Comparison of ENCODE assay signal across 28 mouse cellular contexts in the genomic region with DNA sequence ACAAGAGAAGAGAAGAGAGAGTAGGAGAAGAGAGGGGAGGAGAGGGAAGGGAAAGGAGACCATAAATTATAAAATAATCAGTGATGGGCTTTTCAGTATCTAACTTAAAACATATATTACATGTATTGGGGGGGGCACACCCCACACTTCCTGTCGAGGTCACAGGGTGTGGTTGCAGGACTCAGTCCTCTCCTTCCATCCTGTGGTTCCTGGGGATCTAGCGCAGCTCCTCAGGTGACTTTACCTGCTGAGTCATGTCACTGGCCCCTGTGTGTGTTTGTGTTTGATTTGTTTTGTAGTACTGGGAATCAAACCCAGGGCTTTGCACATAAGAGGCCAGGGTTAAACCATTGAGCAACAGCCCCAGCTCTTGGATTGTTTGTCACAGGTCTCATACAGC. TPM values are rescaled to one million over a fixed set of nuclear protein-coding genes. Genes with fewer than 3 reads are reported as not detected.
DNase-seq lines count a peak whose midpoint lies in the region; ATAC-seq and TF ChIP-seq lines count a peak whose summit lies in the region.
"Had no signal": no experiment of that assay in that cellular context is flagged by ENCODE, and none has a peak within 500 bp of the region (broad histone marks: within the 10 kb centered on the region; RNA-seq: fewer than 3 reads in every experiment).

No protein-coding gene starts in this region.

- intact Hi-C loops in gastrocnemius, adult 2 months (cut with DNase I): loop anchor here (10.0 kb wide), 2 partner anchors 300 to 340 kb away; partner anchors contain the start of gene Sh2b1
- intact Hi-C loops in left cerebral cortex, postnatal 36 days (cut with DNase I): no loop called here

- no peak overlapping the region for H3K4me2 ChIP-seq in liver, embryonic 15.5 days
- no peak overlapping the region for H3K4me2 ChIP-seq in liver, postnatal 0 days (ENCODE audit: low read depth, low read length)
- H3K4me2 ChIP-seq in intestine, postnatal 0 days (replicated peaks; ENCODE audit: low read depth): no peak overlapping the region
- H3K4me2 ChIP-seq: embryonic facial prominence, embryonic 13.5 days; forebrain, embryonic 15.5 days; hindbrain, embryonic 15.5 days; kidney, embryonic 15.5 days; limb, embryonic 15.5 days; neural tube, embryonic 13.5 days had no signal

- no peak overlapping the region for H3K9ac ChIP-seq in liver, embryonic 15.5 days
- no peak overlapping the region for H3K9ac ChIP-seq in liver, postnatal 0 days (replicated peaks)
- no peak overlapping the region for H3K9ac ChIP-seq in intestine, postnatal 0 days (ENCODE audit: low read depth, low read length)
- H3K9ac ChIP-seq: embryonic facial prominence, embryonic 13.5 days; forebrain, embryonic 15.5 days; hindbrain, embryonic 15.5 days; kidney, embryonic 15.5 days; limb, embryonic 15.5 days; liver, embryonic 14.5 days had no signal

- peaks cover 22% of the 10 kb centered on the region for H3K36me3 ChIP-seq in liver, embryonic 15.5 days (replicated peaks)
- peaks cover 20% of the 10 kb centered on the region for H3K36me3 ChIP-seq in liver, postnatal 0 days (replicated peaks; ENCODE audit: insufficient read depth, low read length)
- H3K36me3 ChIP-seq in intestine, postnatal 0 days (ENCODE audit: control insufficient read depth, insufficient read depth): peaks cover 36% of the 10 kb centered on the region

- no peak for DNase-seq in gastrocnemius, adult 2 months
- DNase-seq in gastrocnemius, postnatal 25 days: no peak
- no peak for DNase-seq in liver, postnatal 0 days
- DNase-seq in CD4-positive, CD25-positive, alpha-beta regulatory T cell, adult 2 months (ENCODE audit: low read depth, low spot score): peak; percentile 58
- DNase-seq in left cerebral cortex, postnatal 36 days (ENCODE audit: low spot score in 2 of 2): no peak
- DNase-seq in embryo, embryonic 11 days: no peak
- DNase-seq: adrenal gland, adult 2 months; cerebellum, adult 2 months; cerebellum, postnatal 36 days; heart, postnatal 14 days; kidney, adult 11 months; layer of hippocampus, postnatal 36 days; lung, postnatal 4 days; midbrain, embryonic 14.5 days; thymus, adult 18-20 months had no signal

- H3K27ac ChIP-seq in gastrocnemius, adult 2 months: peak overlapping the region; percentile 99
- 0 out of 2 replicates have a peak overlapping the region, but pooled peaks have one; percentile 39 for H3K27ac ChIP-seq in liver, embryonic 15.5 days (replicated peaks)
- H3K27ac ChIP-seq in liver, postnatal 0 days (ENCODE audit: low read depth): no peak overlapping the region
- peak overlapping the region; percentile 50 for H3K27ac ChIP-seq in intestine, postnatal 0 days (ENCODE audit: low read depth, low read length)
- H3K27ac ChIP-seq: embryonic facial prominence, embryonic 13.5 days; forebrain, embryonic 10.5 days; forebrain, embryonic 15.5 days; hindbrain, embryonic 10.5 days; hindbrain, embryonic 15.5 days; kidney, embryonic 15.5 days; limb, embryonic 10.5 days; limb, embryonic 15.5 days; liver, embryonic 14.5 days; neural tube, embryonic 13.5 days had no signal

- H3K4me1 ChIP-seq in liver, embryonic 15.5 days (replicated peaks): peaks cover 62% of the 10 kb centered on the region
- H3K4me1 ChIP-seq in liver, postnatal 0 days (ENCODE audit: insufficient read depth): peaks cover 30% of the 10 kb centered on the region
- H3K4me1 ChIP-seq in intestine, postnatal 0 days (replicated peaks; ENCODE audit: control insufficient read depth, insufficient read depth, low read length): no peaks in the 10 kb centered on the region; the same call in 1 of the 2 replicates

- H3K27me3 ChIP-seq in liver, embryonic 15.5 days: no peaks in the 10 kb centered on the region
- no peaks in the 10 kb centered on the region for H3K27me3 ChIP-seq in liver, postnatal 0 days (ENCODE audit: insufficient read depth, low read length)
- no peaks in the 10 kb centered on the region for H3K27me3 ChIP-seq in intestine, postnatal 0 days (replicated peaks; ENCODE audit: control insufficient read depth, insufficient read depth, low read length)
- H3K27me3 ChIP-seq: embryonic facial prominence, embryonic 13.5 days; forebrain, embryonic 15.5 days; hindbrain, embryonic 15.5 days; kidney, embryonic 15.5 days; limb, embryonic 15.5 days; megakaryocyte, embryonic 14.5 days; neural tube, embryonic 13.5 days had no signal

- no peak for TF ChIP-seq EP300 in liver, postnatal 0 days (IDR thresholded peaks at IDR 0.05; ENCODE audit: low read depth)

- no peaks in the 10 kb centered on the region for H3K9me3 ChIP-seq in liver, embryonic 15.5 days (replicated peaks)
- no peaks in the 10 kb centered on the region for H3K9me3 ChIP-seq in liver, postnatal 0 days (ENCODE audit: low read length)
- H3K9me3 ChIP-seq in intestine, postnatal 0 days (ENCODE audit: control insufficient read depth): no peaks in the 10 kb centered on the region
- H3K9me3 ChIP-seq: embryonic facial prominence, embryonic 13.5 days; forebrain, embryonic 10.5 days; forebrain, embryonic 15.5 days; hindbrain, embryonic 10.5 days; hindbrain, embryonic 15.5 days; kidney, embryonic 15.5 days; limb, embryonic 10.5 days; limb, embryonic 15.5 days; megakaryocyte, embryonic 14.5 days; neural tube, embryonic 13.5 days had no signal

- H3K4me3 ChIP-seq in gastrocnemius, adult 2 months: no peak overlapping the region
- H3K4me3 ChIP-seq in liver, embryonic 15.5 days (replicated peaks): no peak overlapping the region
- H3K4me3 ChIP-seq in liver, postnatal 0 days (ENCODE audit: low read depth, low read length): no peak overlapping the region
- no peak overlapping the region for H3K4me3 ChIP-seq in intestine, postnatal 0 days (ENCODE audit: low read depth, low read length)
- H3K4me3 ChIP-seq: embryonic facial prominence, embryonic 13.5 days; forebrain, embryonic 10.5 days; forebrain, embryonic 15.5 days; hindbrain, embryonic 10.5 days; hindbrain, embryonic 15.5 days; kidney, embryonic 15.5 days; limb, embryonic 10.5 days; limb, embryonic 15.5 days; megakaryocyte, embryonic 14.5 days; neural tube, embryonic 13.5 days had no signal

- 34% methylated on average over 2 of the region's 2 CpGs for WGBS in liver, embryonic 15.5 days (ENCODE audit: insufficient replicate concordance)
- 47% methylated on average over 2 of the region's 2 CpGs for WGBS in liver, postnatal 0 days (ENCODE audit: insufficient replicate concordance)
- WGBS in intestine, postnatal 0 days: 63% methylated on average over 2 of the region's 2 CpGs

- TF ChIP-seq CTCF in gastrocnemius, adult 2 months (IDR thresholded peaks at IDR 0.05): no peak
- no peak for TF ChIP-seq CTCF in liver, postnatal 0 days (IDR thresholded peaks at IDR 0.05; ENCODE audit: low read depth)
- no peak for TF ChIP-seq CTCF in intestine, postnatal 0 days (IDR thresholded peaks at IDR 0.05; ENCODE audit: low read depth)

- no peak for ATAC-seq in liver, embryonic 15.5 days (ENCODE audit: insufficient read depth)
- ATAC-seq in liver, postnatal 0 days: no peak
- no peak for ATAC-seq in intestine, postnatal 0 days
- ATAC-seq: forebrain, embryonic 15.5 days had no signal

RNA-seq across cellular contexts. Expression of gene Ypel3, which starts 2.3 kb away (rescaled TPM):
- total RNA-seq in gastrocnemius, adult 2 months (2021): 10 to 100 TPM; 74.6 to 93.1 TPM
- total RNA-seq in gastrocnemius, postnatal 25 days (2021): 10 to 100 TPM; 63.8 to 69.0 TPM
- polyA plus RNA-seq in liver, embryonic 15.5 days (2015; fragmentation: Nextera tagmentation; extraction: Ambion mirVana): 103 and 119 TPM in 2 replicates
- polyA plus RNA-seq in liver, postnatal 0 days (2015; fragmentation: Nextera tagmentation; extraction: Ambion mirVana): 65.0 and 74.7 TPM in 2 replicates
- 63.1 and 64.6 TPM in 2 replicates for polyA plus RNA-seq in intestine, postnatal 0 days (2015; fragmentation: Nextera tagmentation; extraction: Ambion mirVana)
- total RNA-seq in left cerebral cortex, postnatal 36 days (2021): 100 to 1,000 TPM; 303 to 345 TPM

RNA-seq across cellular contexts. Expression of gene Tbx6, which starts 6.8 kb away (rescaled TPM):
- total RNA-seq in gastrocnemius, adult 2 months (2021): under 1 TPM; 0.42 to 0.48 TPM
- total RNA-seq in gastrocnemius, postnatal 25 days (2021): under 1 TPM; 0.20 to 0.62 TPM
- polyA plus RNA-seq in liver, embryonic 15.5 days (2015; fragmentation: Nextera tagmentation; extraction: Ambion mirVana): 0.50 and 0.79 TPM in 2 replicates
- polyA plus RNA-seq in liver, postnatal 0 days (2015; fragmentation: Nextera tagmentation; extraction: Ambion mirVana): 0.14 and 0.29 TPM in 2 replicates
- polyA plus RNA-seq in intestine, postnatal 0 days (2015; fragmentation: Nextera tagmentation; extraction: Ambion mirVana): 0.17 TPM in 2 replicates
- total RNA-seq in left cerebral cortex, postnatal 36 days (2021): under 1 TPM; 0.54 to 0.68 TPM

RNA-seq across cellular contexts. Expression of gene Gdpd3, which starts 8.3 kb away (rescaled TPM):
- 1 to 10 TPM in 1 of 2 experiments, under 1 TPM in 1; 0.67 to 1.3 TPM for total RNA-seq in gastrocnemius, adult 2 months (2021)
- total RNA-seq in gastrocnemius, postnatal 25 days (2021): 1 to 10 TPM in 1 of 2 experiments, under 1 TPM in 1; 0.49 to 1.6 TPM
- polyA plus RNA-seq in liver, embryonic 15.5 days (2015; fragmentation: Nextera tagmentation; extraction: Ambion mirVana): 0.74 and 0.84 TPM in 2 replicates
- polyA plus RNA-seq in liver, postnatal 0 days (2015; fragmentation: Nextera tagmentation; extraction: Ambion mirVana): 0.77 and 1.6 TPM in 2 replicates
- 13.9 and 14.6 TPM in 2 replicates for polyA plus RNA-seq in intestine, postnatal 0 days (2015; fragmentation: Nextera tagmentation; extraction: Ambion mirVana)
- 1 to 10 TPM in 1 of 2 experiments, under 1 TPM in 1; 0.99 to 3.0 TPM for total RNA-seq in left cerebral cortex, postnatal 36 days (2021)

RNA-seq across cellular contexts. Expression of gene Mapk3, which starts 15.1 kb away (rescaled TPM):
- total RNA-seq in gastrocnemius, adult 2 months (2021): 10 to 100 TPM; 22.3 to 22.4 TPM
- total RNA-seq in gastrocnemius, postnatal 25 days (2021): 10 to 100 TPM; 21.4 to 23.8 TPM
- 20.0 and 23.5 TPM in 2 replicates for polyA plus RNA-seq in liver, embryonic 15.5 days (2015; fragmentation: Nextera tagmentation; extraction: Ambion mirVana)
- 20.3 and 21.0 TPM in 2 replicates for polyA plus RNA-seq in liver, postnatal 0 days (2015; fragmentation: Nextera tagmentation; extraction: Ambion mirVana)
- polyA plus RNA-seq in intestine, postnatal 0 days (2015; fragmentation: Nextera tagmentation; extraction: Ambion mirVana): 131 and 142 TPM in 2 replicates
- 100 to 1,000 TPM; 148 to 172 TPM for total RNA-seq in left cerebral cortex, postnatal 36 days (2021)

RNA-seq across cellular contexts. Expression of gene Ppp4c, which starts 17.8 kb away (rescaled TPM):
- 10 to 100 TPM; 22.8 to 25.7 TPM for total RNA-seq in gastrocnemius, adult 2 months (2021)
- total RNA-seq in gastrocnemius, postnatal 25 days (2021): 10 to 100 TPM; 21.7 to 26.8 TPM
- 107 and 113 TPM in 2 replicates for polyA plus RNA-seq in liver, embryonic 15.5 days (2015; fragmentation: Nextera tagmentation; extraction: Ambion mirVana)
- 69.9 and 72.1 TPM in 2 replicates for polyA plus RNA-seq in liver, postnatal 0 days (2015; fragmentation: Nextera tagmentation; extraction: Ambion mirVana)
- 134 and 135 TPM in 2 replicates for polyA plus RNA-seq in intestine, postnatal 0 days (2015; fragmentation: Nextera tagmentation; extraction: Ambion mirVana)
- 10 to 100 TPM; 47.5 to 49.9 TPM for total RNA-seq in left cerebral cortex, postnatal 36 days (2021)
